Mouse (Mus musculus) intestine, postnatal 0 days (tissue): ENCODE measurements around the gene Pdcd1lg2. TPM values are rescaled to one million over a fixed set of nuclear protein-coding genes. Genes with fewer than 3 reads are reported as not detected.

ENCODE experiments used
- ATAC-seq: fragments of 200-750 bp; cut with Nextera tagmentation; 2 replicates; pipeline ENCODE4 v1.8.0; 2017; ENCODE audit warnings: mild to moderate bottlenecking, moderate TSS enrichment, moderate library complexity
- H3K27ac ChIP-seq: fragments of 300-500 bp; sonication (generic); 2 replicates; pipeline ENCODE4 v1.5.1; 2014; ENCODE audit warnings: mild to moderate bottlenecking, low read depth, low read length, moderate library complexity
- H3K27me3 ChIP-seq: fragments of 300-500 bp; sonication (generic); replicated peaks from 2 replicates; pipeline ENCODE4 v1.6.1; 2014; ENCODE audit warnings: low read length, mixed read lengths; ENCODE audit not compliant: control insufficient read depth, insufficient read depth
- H3K36me3 ChIP-seq: fragments of 300-500 bp; sonication (generic); 2 replicates; pipeline ENCODE4 v1.6.1; 2014; ENCODE audit warnings: mild to moderate bottlenecking, moderate library complexity; ENCODE audit not compliant: control insufficient read depth, insufficient read depth
- H3K4me1 ChIP-seq: fragments of 300-500 bp; sonication (generic); replicated peaks from 2 replicates; pipeline ENCODE4 v1.6.1; 2014; ENCODE audit warnings: antibody characterized with exemption, low read length, mixed read lengths; ENCODE audit not compliant: control insufficient read depth, insufficient read depth
- H3K4me2 ChIP-seq: fragments of 300-500 bp; sonication (generic); replicated peaks from 2 replicates; pipeline ENCODE4 v1.6.1; 2014; ENCODE audit warnings: low read depth, mild to moderate bottlenecking, moderate library complexity
- H3K4me3 ChIP-seq: fragments of 300-500 bp; sonication (generic); 2 replicates; pipeline ENCODE4 v1.5.1; 2014; ENCODE audit warnings: low read depth, low read length
- H3K9ac ChIP-seq: fragments of 300-500 bp; sonication (generic); 2 replicates; pipeline ENCODE4 v1.6.1; 2014; ENCODE audit warnings: mild to moderate bottlenecking, low read depth, low read length
- H3K9me3 ChIP-seq: fragments of 300-500 bp; sonication (generic); 2 replicates; pipeline ENCODE4 v1.6.1; 2016; ENCODE audit warnings: mixed run types; ENCODE audit not compliant: control insufficient read depth
- CTCF ChIP-seq: sonication (generic); IDR thresholded peaks from 2 replicates; pipeline ENCODE4 v1.5.1; 2016; ENCODE audit warnings: low read depth, mild to moderate bottlenecking, control low read depth, antibody characterized with exemption, moderate library complexity
- WGBS: fragments of 180-500 bp; shearing (Covaris S2); extraction: QIAGEN DNeasy Blood & Tissue Kit; methylation state at CpG from one replicate; pipeline ENCODE4 v1.1.7; 2014; 5-methylcytosine and 5-hydroxymethylcytosine counted together
- polyA plus RNA-seq: library from polyadenylated mRNA; unstranded; fragments of >200 nt; fragmentation: Nextera tagmentation; extraction: Ambion mirVana; gene quantifications from 2 replicates; pipeline ENCODE4 v1.2.1, GENCODE M21; 2015

Pdcd1lg2 gene
- polyA plus RNA-seq, 1 experiment from 2014 or later: not detected

- Histone ChIP-seq H3K4me1 (peaks cover 5% of the 10 kb centered on the region; the same call in 1 of the 2 replicates), H3K36me3 (0 out of 2 replicates have a peak, but pooled peaks cover 3% of the 10 kb centered on the region), H3K9ac (no peak overlapping the region), H3K4me3 (no peak overlapping the region), H3K9me3 (no peaks in the 10 kb centered on the region), H3K27ac (no peak overlapping the region), H3K27me3 (no peaks in the 10 kb centered on the region), H3K4me2 (no peak overlapping the region)
- 79% methylated on average over 7 of the region's 7 CpGs for WGBS
- no peak for ATAC-seq
- TF ChIP-seq CTCF: no peak
These were observed 40.0 kb upstream of the Pdcd1lg2 start for GRCm38 (mm10) chr19:29370545-29371283.

DNA sequence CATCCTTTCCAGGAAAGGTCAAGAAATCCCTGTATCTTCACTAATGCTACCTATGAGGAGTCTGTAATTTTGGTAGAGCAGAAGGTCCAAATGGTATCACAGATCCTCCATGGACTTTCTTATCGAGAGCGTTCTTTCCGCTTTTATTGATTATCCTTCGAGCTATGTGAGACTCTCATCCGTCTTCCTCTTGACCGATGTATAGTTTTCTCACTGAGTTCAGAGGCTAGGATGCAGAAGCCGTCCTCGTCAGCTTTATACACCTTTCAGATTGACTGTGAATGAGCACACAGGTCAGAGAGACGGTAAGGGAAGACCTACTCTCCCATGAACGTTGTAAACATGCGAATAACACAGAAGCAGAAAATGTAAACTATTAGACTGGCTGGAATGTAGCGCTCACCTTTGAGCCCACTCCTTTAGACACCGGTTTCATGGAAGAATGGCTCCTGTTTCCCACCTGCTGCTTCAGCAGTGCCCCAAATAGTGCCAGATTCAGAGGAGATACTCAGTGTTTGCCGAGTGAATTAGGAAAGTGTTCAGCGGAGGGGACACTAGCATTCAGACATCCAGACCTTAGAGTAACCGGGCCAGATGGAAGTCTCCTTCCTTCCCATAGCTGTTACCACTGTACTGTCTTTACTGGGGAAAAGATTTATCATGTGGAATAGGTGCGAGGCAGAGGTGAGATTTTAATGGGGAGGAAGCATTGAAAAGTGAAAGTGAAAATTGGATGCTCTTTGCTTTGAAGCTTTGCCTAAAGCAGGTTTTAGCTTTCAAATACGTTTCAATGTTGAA lies 39.2 kb upstream of the Pdcd1lg2 start:
- H3K36me3 ChIP-seq: 0 out of 2 replicates have a peak, but pooled peaks cover 3% of the 10 kb centered on the region
- H3K9me3 ChIP-seq: no peaks in the 10 kb centered on the region
- 62% methylated on average over 18 of the region's 18 CpGs for WGBS
- H3K27me3 ChIP-seq: no peaks in the 10 kb centered on the region
- TF ChIP-seq CTCF: no peak
- H3K27ac ChIP-seq: no peak overlapping the region
- H3K9ac ChIP-seq: no peak overlapping the region
- H3K4me2 ChIP-seq: peak overlapping the region; percentile 59
- no peak for ATAC-seq
- H3K4me3 ChIP-seq: peak overlapping the region; percentile 23
- H3K4me1 ChIP-seq: peaks cover 5% of the 10 kb centered on the region; the same call in 1 of the 2 replicates

DNA sequence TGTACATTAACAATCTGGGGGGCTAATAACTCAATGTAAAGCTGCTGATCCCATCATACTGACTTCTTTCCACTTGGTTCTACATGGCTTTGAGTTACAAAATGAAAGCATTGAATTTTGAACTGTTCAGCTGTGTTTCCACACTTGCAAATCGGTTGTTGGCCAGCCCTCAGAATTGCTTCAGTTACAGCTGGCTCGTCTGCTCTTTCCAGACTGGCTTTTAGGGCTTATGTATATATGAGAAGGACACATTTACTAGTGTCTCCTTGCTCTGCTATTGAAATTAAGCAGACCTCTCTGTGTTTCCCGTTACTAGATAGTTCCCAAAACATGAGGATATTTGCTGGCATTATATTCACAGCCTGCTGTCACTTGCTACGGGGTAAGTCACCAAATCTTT lies 38.6 kb upstream of the Pdcd1lg2 start:
- peak overlapping the region; percentile 23 for H3K4me3 ChIP-seq
- no peak for ATAC-seq
- H3K36me3 ChIP-seq: 0 out of 2 replicates have a peak, but pooled peaks cover 3% of the 10 kb centered on the region
- TF ChIP-seq CTCF: no peak
- H3K4me2 ChIP-seq: peak overlapping the region; percentile 59
- no peaks in the 10 kb centered on the region for H3K27me3 ChIP-seq
- H3K9ac ChIP-seq: no peak overlapping the region
- H3K9me3 ChIP-seq: no peaks in the 10 kb centered on the region
- H3K27ac ChIP-seq: no peak overlapping the region
- peaks cover 5% of the 10 kb centered on the region; the same call in 1 of the 2 replicates for H3K4me1 ChIP-seq
- WGBS: 53% methylated on average over 4 of the region's 4 CpGs

DNA sequence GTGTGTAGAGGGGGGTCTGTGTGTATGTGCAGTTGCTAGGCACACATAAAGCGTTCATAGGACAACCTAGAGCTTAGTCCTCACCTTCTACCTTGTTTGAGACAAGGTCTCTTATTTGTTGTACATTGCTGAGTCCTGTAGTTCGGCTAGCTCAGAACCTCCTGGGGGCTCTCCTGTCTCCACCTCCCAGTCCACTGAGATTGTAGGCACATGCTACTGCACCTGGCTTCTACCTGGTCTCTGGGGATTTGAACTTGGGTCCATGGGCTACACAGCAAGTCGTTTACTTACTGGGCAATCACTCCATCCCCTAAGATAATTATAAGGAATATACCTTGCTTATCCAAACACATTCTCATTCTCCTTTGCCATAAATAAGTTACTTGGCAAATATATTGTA lies 38.1 kb upstream of the Pdcd1lg2 start:
- ATAC-seq: no peak
- peaks cover 5% of the 10 kb centered on the region; the same call in 1 of the 2 replicates for H3K4me1 ChIP-seq
- H3K36me3 ChIP-seq: 0 out of 2 replicates have a peak, but pooled peaks cover 3% of the 10 kb centered on the region
- no peak overlapping the region for H3K4me3 ChIP-seq
- no peak for TF ChIP-seq CTCF
- no peak overlapping the region for H3K27ac ChIP-seq
- H3K9ac ChIP-seq: no peak overlapping the region
- WGBS: 82% methylated on average over 3 of the region's 3 CpGs
- H3K4me2 ChIP-seq: peak overlapping the region; percentile 59; the same call in 1 of the 2 replicates
- no peaks in the 10 kb centered on the region for H3K27me3 ChIP-seq
- H3K9me3 ChIP-seq: no peaks in the 10 kb centered on the region

GRCm38 (mm10) chr19:29373438-29373837 lies 37.3 kb upstream of the Pdcd1lg2 start:
- no peak overlapping the region for H3K4me3 ChIP-seq
- no peak overlapping the region for H3K9ac ChIP-seq
- H3K4me1 ChIP-seq: peaks cover 5% of the 10 kb centered on the region; the same call in 1 of the 2 replicates
- no peak overlapping the region; the same call in 1 of the 2 replicates for H3K4me2 ChIP-seq
- H3K36me3 ChIP-seq: 0 out of 2 replicates have a peak, but pooled peaks cover 3% of the 10 kb centered on the region
- no peak overlapping the region for H3K27ac ChIP-seq
- no peak for ATAC-seq
- H3K27me3 ChIP-seq: no peaks in the 10 kb centered on the region
- no peaks in the 10 kb centered on the region for H3K9me3 ChIP-seq
- TF ChIP-seq CTCF: no peak
- 60% methylated on average over 11 of the region's 11 CpGs for WGBS

GRCm38 (mm10) chr19:29374947-29375346 lies 35.8 kb upstream of the Pdcd1lg2 start:
- H3K4me3 ChIP-seq: no peak overlapping the region
- ATAC-seq: no peak
- H3K27ac ChIP-seq: no peak overlapping the region
- no peak overlapping the region for H3K9ac ChIP-seq
- 94% methylated on average over 9 of the region's 9 CpGs for WGBS
- no peaks in the 10 kb centered on the region for H3K27me3 ChIP-seq
- H3K9me3 ChIP-seq: no peaks in the 10 kb centered on the region
- no peak overlapping the region for H3K4me2 ChIP-seq
- H3K4me1 ChIP-seq: peaks cover 5% of the 10 kb centered on the region; the same call in 1 of the 2 replicates
- no peak for TF ChIP-seq CTCF
- H3K36me3 ChIP-seq: 0 out of 2 replicates have a peak, but pooled peaks cover 3% of the 10 kb centered on the region
